9 mouse cellular contexts compared by ENCODE assay signal in genomic region chr11:67482217-67482760, GRCm38 (mm10). TPM values are rescaled to one million over a fixed set of nuclear protein-coding genes. Genes with fewer than 3 reads are reported as not detected.
DNase-seq lines count a peak whose midpoint lies in the region; ATAC-seq lines count a peak whose summit lies in the region.
"Had no signal": no experiment of that assay in that cellular context is flagged by ENCODE, and none has a peak within 500 bp of the region (broad histone marks: within the 10 kb centered on the region; RNA-seq: fewer than 3 reads in every experiment).

No protein-coding gene starts in this region.

- no peaks in the 10 kb centered on the region for H3K9me3 ChIP-seq in heart, embryonic 11.5 days (replicated peaks; ENCODE audit: control insufficient read depth, low read length)

- ATAC-seq in heart, embryonic 11.5 days (replicated peaks; ENCODE audit: insufficient number of reproducible peaks, low FRiP score, low TSS enrichment) = no peak

- H3K9ac ChIP-seq in heart, embryonic 11.5 days (ENCODE audit: low read depth, low read length) = no peak overlapping the region

- no peak overlapping the region for H3K4me2 ChIP-seq in heart, embryonic 11.5 days

- no peak overlapping the region for H3K4me3 ChIP-seq in heart, embryonic 11.5 days (ENCODE audit: low read depth, low read length)
- H3K4me3 ChIP-seq: myocyte had no signal

- H3K4me1 ChIP-seq in heart, embryonic 11.5 days (ENCODE audit: control insufficient read depth, insufficient read depth, low read length) = peaks cover 22% of the 10 kb centered on the region

- 52% methylated on average over 9 of the region's 9 CpGs for WGBS in heart, embryonic 11.5 days (ENCODE audit: insufficient replicate concordance)

- H3K27me3 ChIP-seq in heart, embryonic 11.5 days (ENCODE audit: control insufficient read depth, insufficient read depth, low read length) = no peaks in the 10 kb centered on the region

- peak; percentile 69 to 73 for DNase-seq in heart, adult 18-20 months
- DNase-seq in R1 (ENCODE audit: low read depth, low spot score) = peak; percentile 27
- DNase-seq in frontal cortex, postnatal 14 days (ENCODE audit: low spot score in 2 of 2) = peak; percentile 22 to 27
- DNase-seq in layer of hippocampus, adult 8-10 months (ENCODE audit: low spot score in 2 of 2) = peak; percentile 39 to 48
- peak; percentile 44 for DNase-seq in ovary, postnatal 10 days (ENCODE audit: low spot score)
- no peak for DNase-seq in yolk sac, embryonic 10.5 days (ENCODE audit: low spot score)
- DNase-seq in B cell, adult 2 months = no peak

- no peak overlapping the region; the same call in 1 of the 2 replicates for H3K27ac ChIP-seq in heart, embryonic 11.5 days (ENCODE audit: low read depth, low read length)

- H3K36me3 ChIP-seq in heart, embryonic 11.5 days (ENCODE audit: control insufficient read depth, insufficient read depth, low read length) = no peaks in the 10 kb centered on the region

RNA-seq across cellular contexts. Expression of gene Gas7, which starts 27.1 kb away (rescaled TPM):
- total RNA-seq in heart, adult 18-20 months (2021) = 1 to 10 TPM; 7.5 to 9.0 TPM
- polyA plus RNA-seq in heart, embryonic 11.5 days (2014; fragmentation: Nextera tagmentation; extraction: Ambion mirVana) = 5.3 and 5.4 TPM in 2 replicates
- total RNA-seq in layer of hippocampus, adult 8-10 months (2022) = 100 to 1,000 TPM; 425 to 480 (median 467) TPM

Comparison
In these comparisons a context has a peak if more than half of its experiments do, and no peak if none do; other contexts are left out.
1. DNase-seq: peak in heart, adult 18-20 months (2 of 2), R1 (single experiment), frontal cortex, postnatal 14 days (2 of 2), layer of hippocampus, adult 8-10 months (2 of 2) and ovary, postnatal 10 days (single experiment); none in yolk sac, embryonic 10.5 days (single experiment) and B cell, adult 2 months (0 of 2).
2. RNA of gene Gas7, which starts 27.1 kb away (total RNA-seq): 425 to 480 TPM in layer of hippocampus, adult 8-10 months; 7.5 to 9.0 TPM in heart, adult 18-20 months; every median in the first group is over 10 times any median in the second.